Mouse (Mus musculus): ENCODE data around the gene Col18a1. TPM values are rescaled to one million over a fixed set of nuclear protein-coding genes. Genes with fewer than 3 reads are reported as not detected.
A peak's percentile ranks its signal among the peaks of the same experiment; 100 is the strongest.

Col18a1 gene
- total RNA-seq, 2 experiments from 2014 or later, result not detected

DNA sequence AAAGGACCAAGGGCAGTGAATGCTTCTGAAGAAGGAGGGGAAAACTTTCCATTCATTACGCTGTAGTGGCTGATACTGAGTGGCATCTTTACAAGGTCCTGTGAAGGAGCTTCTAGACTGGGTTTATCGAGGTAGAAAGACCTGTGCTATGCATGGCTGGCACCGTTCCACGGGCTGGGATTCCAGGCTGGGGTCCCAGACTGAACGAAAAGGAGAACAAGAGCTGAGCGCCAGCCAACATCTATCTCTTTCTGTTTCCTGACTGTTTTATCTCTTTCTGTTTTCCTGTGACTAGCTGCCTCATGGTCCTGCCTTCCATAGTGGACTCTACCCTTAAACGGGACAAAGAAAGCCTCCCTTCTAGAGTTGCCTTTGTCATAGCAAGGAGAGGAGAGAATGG lies 21.1 kb upstream of the Col18a1 start:
- 0 out of 2 replicates have a peak, but pooled peaks have one; percentile 14 for ATAC-seq (replicated peaks; ENCODE audit: poor library complexity)

DNA sequence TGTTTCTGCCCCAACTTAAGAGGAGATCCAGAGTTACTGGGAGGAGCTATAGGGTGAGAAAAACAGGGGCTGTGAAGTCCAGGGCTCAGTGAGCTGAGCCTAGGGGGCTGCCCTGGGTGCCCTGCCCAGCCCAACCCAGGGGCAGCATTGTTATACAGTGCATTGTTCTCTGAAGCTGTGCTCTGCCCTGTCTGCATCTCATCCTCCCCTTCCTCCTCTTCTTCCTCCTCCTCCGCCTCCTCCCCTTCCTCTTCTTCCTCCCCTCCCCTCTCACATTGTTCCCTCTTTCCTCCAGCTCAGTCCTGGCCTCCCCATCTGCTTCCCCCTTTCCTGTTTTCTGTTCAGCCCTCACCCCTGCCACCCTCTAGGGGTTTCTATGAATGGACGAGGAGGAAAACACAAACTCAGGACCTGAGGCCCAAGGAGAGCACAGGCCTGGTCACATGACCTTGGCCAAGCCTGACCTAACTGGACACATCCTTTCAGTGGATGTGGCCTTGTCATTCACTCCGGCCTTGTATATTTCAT lies 16.5 kb upstream of the Col18a1 start:
- 0 out of 2 replicates have a peak, but pooled peaks have one; percentile 29 for ATAC-seq (replicated peaks; ENCODE audit: poor library complexity)

GRCm38 (mm10) chr10:77180110-77180509 lies 13.8 kb upstream of the Col18a1 start:
- no peak for ATAC-seq (replicated peaks; ENCODE audit: poor library complexity)

- no peak for ATAC-seq (replicated peaks; ENCODE audit: poor library complexity)
These were observed 12.3 kb upstream of the Col18a1 start for GRCm38 (mm10) chr10:77178691-77179090.

DNA sequence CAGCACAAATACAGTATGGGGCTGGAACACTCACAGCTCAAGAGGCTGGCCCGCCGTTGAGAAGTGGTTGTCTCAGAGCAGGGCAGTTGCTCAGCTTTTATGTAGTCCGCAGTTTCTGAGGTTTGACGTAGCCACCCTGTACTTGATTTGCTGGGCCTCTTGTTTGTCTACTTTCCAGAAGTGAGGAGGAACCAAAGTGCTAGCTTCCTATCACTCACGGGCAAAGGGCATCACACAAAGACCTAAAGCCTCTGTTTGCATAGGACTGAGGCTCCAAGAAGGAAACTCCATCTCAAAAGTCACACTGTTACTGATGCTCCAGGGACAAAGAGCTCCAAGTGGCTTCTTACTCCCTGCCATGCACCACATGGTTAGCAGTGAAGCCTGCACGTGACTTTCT lies 4.1 kb upstream of the Col18a1 start:
- ATAC-seq (replicated peaks; ENCODE audit: poor library complexity), result no peak

- peak; percentile 20; the same call in 1 of the 2 replicates for ATAC-seq (replicated peaks; ENCODE audit: poor library complexity)
These were observed 916 bp downstream of the Col18a1 start for GRCm38 (mm10) chr10:77165318-77165945.

DNA sequence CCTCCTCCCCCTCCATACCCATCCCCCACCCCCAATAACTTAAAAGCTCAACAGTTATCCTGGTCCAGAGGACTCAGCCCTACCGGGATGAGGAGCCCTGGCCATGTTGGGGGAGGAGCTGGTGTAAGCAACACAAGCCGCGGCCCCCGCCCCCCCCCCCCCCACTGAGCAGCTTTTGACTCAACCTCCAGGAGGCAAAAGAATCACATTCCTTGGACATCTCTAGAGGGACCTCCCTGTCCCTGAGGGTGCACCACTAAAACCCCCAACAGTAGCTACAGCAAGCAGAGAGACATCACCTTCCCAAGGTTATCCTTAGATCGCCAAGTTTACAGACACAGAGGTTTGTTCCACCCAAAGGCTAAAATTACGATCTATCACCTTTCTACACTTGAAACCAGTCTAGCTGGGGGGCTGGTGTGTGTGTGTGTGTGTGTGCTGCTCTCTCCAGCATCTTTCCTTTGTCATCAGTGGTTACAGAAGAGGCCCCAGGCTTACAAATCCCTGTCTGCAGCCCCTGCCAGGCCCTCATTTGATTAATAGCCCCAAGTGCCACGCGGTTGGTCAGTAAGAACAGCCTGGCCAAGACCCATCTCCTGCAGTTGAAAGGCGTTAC lies 1.8 kb downstream of the Col18a1 start:
- no peak for ATAC-seq (replicated peaks; ENCODE audit: poor library complexity)

DNA sequence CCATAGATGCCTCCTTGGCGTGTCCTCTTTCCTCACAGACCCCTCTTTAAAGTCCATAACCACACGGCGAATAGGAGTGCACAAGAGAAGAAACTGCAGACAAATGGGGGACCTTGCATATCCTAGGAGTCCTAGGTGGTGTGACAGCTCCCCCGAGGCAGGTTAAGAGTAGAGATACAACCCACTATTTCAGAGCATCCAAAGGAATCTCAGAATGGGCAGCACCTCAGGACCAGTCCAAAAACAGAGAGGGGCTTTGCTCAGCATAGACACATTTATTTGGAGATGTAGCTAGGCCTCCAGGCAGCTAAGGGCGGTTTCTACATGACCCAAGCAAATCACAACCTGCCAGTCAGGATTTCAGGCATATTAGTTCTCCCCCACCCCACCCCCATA lies 2.3 kb downstream of the Col18a1 start:
- ATAC-seq (replicated peaks; ENCODE audit: poor library complexity), result no peak

GRCm38 (mm10) chr10:77163392-77163977 lies 2.9 kb downstream of the Col18a1 start:
- no peak for ATAC-seq (replicated peaks; ENCODE audit: poor library complexity)

DNA sequence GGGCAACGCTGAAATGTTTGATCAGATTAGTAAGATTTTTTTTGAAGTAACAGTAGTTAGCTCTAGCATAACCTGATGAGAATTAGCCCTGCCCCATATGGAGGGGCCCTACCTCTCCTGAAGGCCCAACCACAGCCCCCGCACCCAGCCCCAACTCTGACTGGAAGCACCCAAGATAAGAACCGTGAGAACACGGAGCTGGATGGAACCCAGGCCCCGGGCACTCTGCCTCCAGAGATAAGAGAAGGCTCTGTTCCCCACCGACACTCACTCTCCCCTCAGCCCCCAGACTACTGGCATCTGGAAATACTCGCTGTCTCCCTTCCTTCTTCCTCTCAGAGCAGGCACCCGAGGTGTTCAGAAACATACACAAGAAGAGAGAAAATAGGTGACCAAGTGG lies 6.8 kb downstream of the Col18a1 start:
- peak; percentile 72 for ATAC-seq (replicated peaks; ENCODE audit: poor library complexity)

DNA sequence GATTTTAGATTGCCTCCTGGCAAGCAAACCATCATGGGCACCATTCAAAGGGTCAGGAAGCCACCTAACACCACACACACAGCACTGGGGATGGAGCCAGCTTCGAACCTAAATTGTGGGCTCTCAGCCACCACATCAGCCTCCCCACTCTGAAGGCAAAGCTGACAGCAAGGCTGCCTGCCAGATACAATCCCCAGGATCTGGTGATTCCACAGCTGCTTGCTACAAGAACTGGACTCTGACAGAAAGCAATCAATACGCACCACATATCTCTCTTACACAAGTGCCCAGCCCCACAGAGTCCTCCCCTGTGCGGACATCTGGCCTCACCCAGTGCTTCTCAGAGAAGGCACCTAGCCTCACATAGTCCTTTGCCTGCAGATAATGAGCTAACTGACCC lies 7.4 kb downstream of the Col18a1 start:
- ATAC-seq (replicated peaks; ENCODE audit: poor library complexity), result peak; percentile 46

DNA sequence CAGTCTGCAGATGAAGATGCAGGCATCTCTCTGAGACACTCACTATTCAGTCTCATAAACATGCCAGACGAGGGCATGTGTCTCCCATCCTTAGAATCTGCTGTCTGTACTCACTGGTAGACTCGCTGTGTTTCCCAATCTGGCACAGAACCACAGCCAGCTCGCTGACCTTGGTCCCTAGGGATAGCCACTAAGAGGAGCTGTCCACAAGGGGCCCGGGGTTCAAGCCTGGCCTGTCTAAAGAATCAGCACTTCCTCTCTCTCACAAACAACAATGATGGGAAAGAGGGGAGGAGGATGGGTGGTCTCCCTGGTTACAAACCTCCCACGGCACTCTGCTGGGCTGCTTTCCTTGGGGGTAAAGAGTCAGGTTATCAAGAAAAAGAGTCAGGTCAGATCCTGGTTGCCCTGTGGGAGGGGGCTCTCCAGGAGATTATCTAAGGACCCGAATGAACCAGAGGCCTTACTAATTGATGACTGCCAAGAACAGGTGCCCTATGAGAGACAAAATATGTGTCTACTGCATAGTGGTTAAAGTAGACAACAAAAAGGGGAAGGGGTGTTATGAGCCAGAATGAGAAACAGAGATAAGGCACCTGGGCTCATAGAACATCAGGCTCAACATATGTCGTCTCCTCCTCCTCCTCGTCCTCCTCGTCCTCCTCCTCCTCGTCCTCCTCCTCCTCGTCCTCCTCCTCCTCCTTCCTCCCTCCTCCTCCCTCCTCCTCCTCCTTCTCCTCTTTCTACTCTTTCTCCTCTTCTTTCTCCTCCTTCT lies 8.9 kb downstream of the Col18a1 start:
- ATAC-seq (replicated peaks; ENCODE audit: poor library complexity), result no peak

DNA sequence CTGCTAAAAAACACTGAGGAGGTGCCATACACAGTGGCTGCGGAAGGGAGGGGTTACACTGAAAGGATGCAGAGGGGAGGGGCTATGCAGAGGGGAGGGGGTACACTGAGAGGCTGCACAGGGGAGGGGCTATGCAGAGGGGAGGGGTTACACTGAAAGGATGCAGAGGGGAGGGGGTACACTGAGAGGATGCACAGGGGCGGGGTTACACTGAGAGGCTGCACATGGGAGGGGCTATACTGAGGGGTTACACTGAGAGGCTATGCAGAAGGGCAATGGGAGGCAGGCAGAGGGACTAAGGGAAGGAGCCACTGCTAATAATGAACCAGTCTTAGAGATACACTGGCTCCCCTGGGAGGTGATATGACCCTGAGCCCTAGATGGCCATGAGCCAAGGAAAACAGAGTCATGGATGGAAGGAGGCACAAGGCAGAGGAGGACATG lies 14.1 kb downstream of the Col18a1 start:
- no peak for ATAC-seq (replicated peaks; ENCODE audit: poor library complexity)

GRCm38 (mm10) chr10:77151551-77152002 lies 14.8 kb downstream of the Col18a1 start:
- no peak for ATAC-seq (replicated peaks; ENCODE audit: poor library complexity)

DNA sequence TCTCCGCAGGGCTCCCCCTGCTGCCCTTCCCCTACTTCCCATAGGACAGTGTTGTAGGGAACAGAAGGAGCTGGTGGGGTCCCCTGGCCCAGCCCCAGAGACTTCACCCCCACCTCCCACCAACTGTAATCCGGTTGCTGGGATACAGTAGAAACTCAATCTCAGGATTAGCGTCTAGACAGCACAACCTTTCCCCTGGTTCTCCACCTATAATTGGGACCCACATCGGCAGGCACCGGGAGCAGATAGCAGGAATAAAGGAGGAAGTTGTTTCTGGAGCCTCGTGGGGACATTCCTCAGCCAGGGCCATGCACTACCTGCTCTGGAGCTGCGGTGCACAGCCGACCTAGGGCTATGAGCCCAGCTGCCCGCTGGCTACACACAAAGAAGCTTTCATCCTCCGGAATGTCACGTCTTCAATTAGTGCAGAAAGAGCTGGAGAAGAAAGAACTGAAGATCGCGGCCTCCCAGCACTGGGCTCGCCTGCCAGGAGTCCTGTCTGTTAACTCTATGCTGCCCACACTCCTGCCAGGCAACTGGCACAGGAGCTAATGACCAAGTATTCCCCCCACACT lies 15.3 kb downstream of the Col18a1 start:
- ATAC-seq (replicated peaks; ENCODE audit: poor library complexity), result no peak

DNA sequence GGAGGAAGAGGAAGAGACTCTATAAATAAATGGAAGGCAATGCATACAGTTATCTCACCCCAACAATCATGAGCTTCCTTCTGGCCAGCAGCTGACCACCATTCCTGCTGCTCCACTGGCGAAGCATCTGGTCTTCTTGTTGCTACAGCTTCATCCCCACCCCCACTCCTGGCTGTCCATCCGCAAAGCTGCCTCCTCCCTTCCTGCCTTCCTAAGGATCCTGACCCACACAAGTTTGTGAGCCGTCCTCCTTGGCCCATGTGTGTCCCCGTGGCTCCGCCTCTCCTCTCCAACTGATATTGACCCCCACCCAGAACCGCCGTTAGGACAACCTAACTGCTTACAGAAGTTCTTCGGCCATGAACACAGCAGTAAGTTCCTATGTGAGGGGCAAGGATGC lies 16.3 kb downstream of the Col18a1 start:
- ATAC-seq (replicated peaks; ENCODE audit: poor library complexity), result no peak

DNA sequence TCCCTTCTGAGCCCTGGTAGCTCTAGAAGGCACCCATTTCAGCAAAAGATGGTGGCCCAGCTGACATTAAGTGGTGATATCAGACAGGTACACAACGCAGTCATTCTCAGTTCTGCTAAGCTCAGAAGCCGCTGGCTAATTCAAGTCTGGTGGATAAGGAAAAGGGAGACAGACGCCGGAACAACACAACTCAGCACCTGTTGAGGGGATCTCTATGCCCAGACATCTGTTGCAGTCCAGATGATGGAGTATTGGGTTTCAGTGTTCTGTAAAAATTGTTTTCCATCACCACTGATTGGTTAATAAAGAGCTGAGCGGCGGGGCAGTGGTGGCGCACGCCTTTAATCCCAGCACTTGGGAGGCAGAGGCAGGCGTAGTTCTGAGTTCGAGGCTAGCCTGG lies 18.8 kb downstream of the Col18a1 start:
- ATAC-seq (replicated peaks; ENCODE audit: poor library complexity), result no peak

GRCm38 (mm10) chr10:77146901-77147463 lies 19.4 kb downstream of the Col18a1 start:
- no peak for ATAC-seq (replicated peaks; ENCODE audit: poor library complexity)

DNA sequence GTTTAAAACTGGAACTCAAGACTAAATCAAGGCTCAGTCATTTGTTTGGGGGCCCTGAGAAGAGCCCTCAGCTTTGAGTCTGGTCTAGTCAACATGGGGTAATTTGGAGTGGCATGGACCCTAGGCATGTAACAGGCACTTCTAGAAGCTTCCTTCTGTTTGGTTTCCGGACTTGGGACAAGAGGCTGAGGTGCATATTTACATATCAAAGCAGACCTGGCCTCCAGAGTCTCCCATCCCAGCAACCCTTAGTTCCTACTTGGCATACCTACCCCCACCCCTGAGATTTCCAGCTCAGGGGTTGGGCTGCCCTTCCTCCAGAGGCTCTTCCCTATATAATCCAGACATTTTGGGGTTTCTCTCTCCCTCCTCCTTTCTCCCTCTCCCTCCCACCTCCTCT lies 20.4 kb downstream of the Col18a1 start:
- ATAC-seq (replicated peaks; ENCODE audit: poor library complexity), result no peak

- peak; percentile 55; the same call in 1 of the 2 replicates for ATAC-seq (replicated peaks; ENCODE audit: poor library complexity)
These were observed 22.0 kb downstream of the Col18a1 start for GRCm38 (mm10) chr10:77144372-77144771.

All from megakaryocyte progenitor cell, adult 5-6 weeks (primary cell).